Mouse (Mus musculus) heart, adult 2 months (tissue): ENCODE results near the gene Kirrel. TPM values are rescaled to one million over a fixed set of nuclear protein-coding genes. Genes with fewer than 3 reads are reported as not detected.

Experiments used
- DNase-seq, 2 experiments: peaks; one replicate each; pipeline ENCODE4 v3.0.0; 2021
- H3K27ac ChIP-seq: fragments of 200-600 bp; 2 replicates; pipeline ENCODE4 v1.8.1; 2022
- H3K27me3 ChIP-seq: fragments of 200-500 bp; 2 replicates; pipeline ENCODE4 v1.6.1; 2012; ENCODE audit warnings: mild to moderate bottlenecking, low read length, inconsistent platforms, mixed read lengths; ENCODE audit not compliant: control insufficient read depth, insufficient read depth
- H3K36me3 ChIP-seq: fragments of 200-500 bp; 2 replicates; pipeline ENCODE4 v1.6.1; 2012; ENCODE audit warnings: low read length, inconsistent platforms; ENCODE audit not compliant: control insufficient read depth, insufficient read depth
- H3K4me1 ChIP-seq: fragments of 200-500 bp; 2 replicates; pipeline ENCODE4 v1.6.1; 2011; ENCODE audit warnings: low read length; ENCODE audit not compliant: control insufficient read depth, insufficient read depth
- H3K4me3 ChIP-seq: fragments of 200-600 bp; 2 replicates; pipeline ENCODE4 v1.8.1; 2022
- H3K79me2 ChIP-seq: fragments of 200-500 bp; replicated peaks from 2 replicates; pipeline ENCODE4 v1.6.1; 2012; ENCODE audit warnings: mild to moderate bottlenecking, inconsistent platforms, low read length, moderate library complexity, mixed read lengths; ENCODE audit not compliant: control insufficient read depth, insufficient read depth
- H3K9ac ChIP-seq: fragments of 200-500 bp; 2 replicates; pipeline ENCODE4 v1.6.1; 2012; ENCODE audit warnings: low read depth, mild to moderate bottlenecking, control low read depth, inconsistent platforms, low read length, mixed read lengths
- CTCF ChIP-seq: fragments of 200-600 bp; IDR thresholded peaks from 2 replicates; pipeline ENCODE4 v1.8.1; 2022; ENCODE audit warnings: antibody characterized with exemption, mild to moderate bottlenecking, moderate library complexity
- EP300 ChIP-seq: fragments of 200-500 bp; IDR thresholded peaks from 2 replicates; pipeline ENCODE4 v1.6.1; 2011; ENCODE audit warnings: low read depth, low read length, control low read depth; ENCODE audit not compliant: insufficient read depth
- POLR2A ChIP-seq: fragments of 200-500 bp; IDR thresholded peaks from 2 replicates; pipeline ENCODE4 v1.6.1; 2011; ENCODE audit warnings: mild to moderate bottlenecking, low read depth, low read length, control low read depth; ENCODE audit not compliant: insufficient read depth
- WGBS: fragments of 180-500 bp; shearing (Covaris S2); methylation state at CpG from one replicate; pipeline ENCODE4 v1.1.7; 2018; 5-methylcytosine and 5-hydroxymethylcytosine counted together
- intact Hi-C: fragments of 180-260 bp; cut with DNase I; formaldehyde crosslinking; loops from one replicate; pipeline ENCODE4 v1.15.1; 2025
- long read RNA-seq: library from polyadenylated mRNA; stranded (forward); transcript quantifications from one replicate; pipeline ENCODE4 v2.0.0, GENCODE M21; 2021
- polyA plus RNA-seq: library from polyadenylated mRNA; depleted of rRNA; stranded (reverse); fragments of >200 nt; gene quantifications from 2 replicates; pipeline ENCODE4 v1.2.3, GENCODE M21; 2012; rRNA removed
- total RNA-seq, 2 experiments: library from RNA; stranded (reverse); gene quantifications; 2 replicates each; pipeline ENCODE4 v1.2.3; 2021

Gene Kirrel
- 1 to 10 TPM; 6.2 to 7.5 TPM for total RNA-seq
- 6.0 and 9.1 TPM in 2 replicates for polyA plus RNA-seq
- long read RNA-seq, result 0 reads

DNA sequence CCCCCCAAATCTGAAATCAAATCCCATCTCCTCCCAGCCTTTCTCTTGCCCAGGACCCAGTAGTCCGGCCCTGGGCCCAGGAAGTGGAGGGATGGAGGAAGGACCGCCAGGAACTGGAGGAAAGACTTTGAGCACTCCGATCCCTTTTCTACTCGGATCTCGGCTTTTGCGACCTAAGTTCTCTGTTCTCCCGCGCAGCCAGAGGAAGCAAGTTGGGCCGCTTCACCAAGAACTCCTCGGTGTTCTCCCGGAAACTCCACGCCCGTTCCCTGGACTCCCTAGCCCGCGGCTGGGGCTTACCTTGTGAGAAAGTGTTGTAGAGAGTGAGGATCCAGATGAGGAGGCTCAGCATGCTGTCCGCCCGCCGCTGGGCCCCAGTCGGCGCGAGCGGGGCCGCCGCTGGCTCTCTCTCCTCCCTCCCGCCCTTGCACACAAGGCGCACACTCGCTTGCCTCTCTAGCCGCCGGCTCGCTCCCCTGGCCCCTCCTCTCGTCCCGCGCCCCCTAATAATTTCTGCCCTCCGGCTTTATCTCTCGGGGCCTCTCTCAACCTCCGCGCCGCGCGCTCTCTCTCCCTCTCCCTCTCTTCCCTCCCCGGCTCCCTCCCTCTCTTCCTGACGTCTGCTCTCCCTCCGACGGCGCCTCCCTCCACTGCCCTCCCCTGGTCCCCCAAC lies at the start of gene Kirrel:
Gene Kirrel, minus strand, starts transcription at position 652 of the 673 bp plus-strand sequence.
- Histone ChIP-seq H3K27me3 (no peaks in the 10 kb centered on the region), H3K36me3 (no peaks in the 10 kb centered on the region), H3K4me1 (peaks cover 1% of the 10 kb centered on the region; the same call in 1 of the 2 replicates), H3K9ac (peak within 1 kb of the TSS; percentile 60), H3K79me2 (no peaks in the 10 kb centered on the region), H3K27ac (peak within 1 kb of the TSS; percentile 81), H3K4me3 (peak within 1 kb of the TSS; percentile 66)
- intact Hi-C loops, result loop anchor here (2.0 kb wide), 1 partner anchor 15 kb away; no protein-coding TSS in a partner anchor
- TF ChIP-seq EP300 (no peak), POLR2A (0 out of 2 replicates have a peak, but pooled peaks have one; percentile 33), CTCF (no peak; the same call in 1 of the 2 replicates)
- under 1% methylated on average over 45 of the region's 45 CpGs for WGBS
- DNase-seq, result peak; percentile 82 to 86

DNA sequence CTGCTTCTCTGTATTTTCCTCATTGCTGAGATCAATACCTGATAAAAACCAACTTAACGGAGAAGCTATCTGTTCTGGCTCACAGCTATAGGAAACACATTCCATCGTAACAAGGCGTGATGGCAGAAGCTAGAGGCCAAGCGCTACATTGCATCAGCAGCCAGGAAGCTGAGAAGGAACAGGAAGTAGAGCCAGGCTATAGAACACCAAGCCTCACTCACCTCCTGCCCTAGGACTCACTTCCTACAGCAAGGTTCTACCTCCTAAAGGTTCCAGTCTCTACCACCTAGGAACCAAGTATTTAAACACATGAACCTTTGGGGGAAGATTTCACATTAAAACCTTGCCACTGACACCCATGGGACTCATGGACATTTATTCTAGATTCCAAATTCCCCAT lies 49.1 kb upstream of the Kirrel start:
- Histone ChIP-seq H3K27ac (no peak overlapping the region), H3K79me2 (no peaks in the 10 kb centered on the region), H3K36me3 (no peaks in the 10 kb centered on the region), H3K4me1 (no peaks in the 10 kb centered on the region), H3K27me3 (no peaks in the 10 kb centered on the region), H3K4me3 (no peak overlapping the region), H3K9ac (no peak overlapping the region)
- WGBS, result 41% methylated on average over 4 of the region's 4 CpGs
- TF ChIP-seq EP300 (no peak), POLR2A (no peak), CTCF (no peak)
- DNase-seq, result no peak
- intact Hi-C loops, result no loop called here

DNA sequence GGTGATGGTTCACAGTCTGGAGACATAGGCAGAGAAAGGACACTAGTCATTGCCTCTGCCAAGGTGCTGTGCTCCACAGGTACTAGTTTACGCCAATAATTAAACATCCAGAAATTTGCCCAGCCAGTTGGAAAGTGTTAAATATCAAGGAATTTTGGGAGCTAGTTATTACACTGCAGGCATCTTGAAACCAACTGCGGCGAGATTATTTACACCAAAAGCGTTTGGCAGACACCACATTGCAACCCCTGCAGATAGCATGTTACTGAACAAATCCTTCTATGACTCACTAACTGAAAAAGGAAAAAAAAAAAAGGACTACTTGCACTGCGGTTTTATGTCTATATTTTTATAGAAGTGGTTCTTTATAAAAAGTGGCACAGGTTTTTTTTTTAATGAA lies 47.8 kb upstream of the Kirrel start:
- Histone ChIP-seq H3K27ac (no peak overlapping the region), H3K4me3 (no peak overlapping the region), H3K36me3 (no peaks in the 10 kb centered on the region), H3K9ac (no peak overlapping the region), H3K27me3 (no peaks in the 10 kb centered on the region), H3K4me1 (no peaks in the 10 kb centered on the region), H3K79me2 (no peaks in the 10 kb centered on the region)
- 74% methylated on average over 5 of the region's 5 CpGs for WGBS
- intact Hi-C loops, result no loop called here
- DNase-seq, result no peak
- TF ChIP-seq POLR2A, result no peak
- TF ChIP-seq CTCF, result no peak
- no peak for TF ChIP-seq EP300

DNA sequence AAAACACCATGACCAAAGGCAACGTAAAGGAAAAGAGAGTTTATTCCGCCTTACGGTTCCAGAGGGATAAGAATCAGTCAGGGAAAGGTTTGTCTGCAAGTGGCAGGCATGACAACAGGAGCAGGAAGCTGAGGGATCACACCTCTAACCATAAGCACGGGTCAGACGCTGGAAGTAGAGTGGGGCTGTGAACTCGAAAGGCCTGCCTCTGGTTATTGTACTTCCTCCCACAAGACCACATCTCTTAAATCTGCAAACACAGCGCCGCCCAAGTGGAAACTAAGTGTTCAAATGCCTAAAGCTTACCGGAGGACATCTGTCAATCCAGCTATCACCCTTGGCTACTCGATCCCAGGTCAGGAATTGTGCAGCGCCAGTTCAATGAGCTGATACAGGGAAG lies 40.6 kb upstream of the Kirrel start:
- Histone ChIP-seq H3K27me3 (no peaks in the 10 kb centered on the region), H3K4me3 (no peak overlapping the region), H3K79me2 (no peaks in the 10 kb centered on the region), H3K27ac (no peak overlapping the region), H3K4me1 (no peaks in the 10 kb centered on the region), H3K36me3 (no peaks in the 10 kb centered on the region), H3K9ac (no peak overlapping the region)
- no peak for DNase-seq
- TF ChIP-seq CTCF, result no peak
- TF ChIP-seq POLR2A, result no peak
- TF ChIP-seq EP300, result no peak
- WGBS, result 60% methylated on average over 11 of the region's 11 CpGs
- intact Hi-C loops, result no loop called here

DNA sequence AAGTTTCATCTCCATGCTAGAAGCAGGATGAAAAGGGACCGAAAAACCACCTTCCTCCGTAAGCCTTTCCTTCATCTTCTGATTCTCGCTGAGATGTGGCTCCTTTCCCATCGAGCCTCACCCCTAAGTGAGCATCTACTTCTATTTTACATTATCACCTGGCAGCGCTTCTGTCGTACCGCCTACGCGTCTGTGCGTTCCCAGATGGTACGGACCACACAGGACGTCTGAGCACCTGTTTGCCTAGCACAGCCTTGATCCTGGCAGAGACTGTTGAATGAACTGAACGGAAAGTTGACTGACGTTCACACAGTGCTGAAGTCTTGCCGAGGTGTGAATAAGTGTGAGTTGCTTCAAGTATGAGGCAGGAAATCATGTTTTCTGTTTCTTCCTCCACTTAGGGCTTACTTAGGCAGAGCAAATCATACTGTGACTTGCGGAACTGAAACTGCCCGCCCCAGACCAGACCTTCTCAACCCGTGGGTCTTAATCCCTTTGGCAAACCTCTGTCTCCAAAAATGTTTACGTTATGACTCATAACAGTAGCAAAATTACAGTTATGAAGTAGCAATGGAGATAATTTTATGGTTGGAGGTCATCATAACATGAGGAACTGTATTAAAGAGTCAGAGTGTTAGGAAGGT lies 39.8 kb upstream of the Kirrel start:
- Histone ChIP-seq H3K27me3 (no peaks in the 10 kb centered on the region), H3K4me1 (no peaks in the 10 kb centered on the region), H3K27ac (no peak overlapping the region), H3K9ac (no peak overlapping the region), H3K79me2 (no peaks in the 10 kb centered on the region), H3K4me3 (no peak overlapping the region), H3K36me3 (no peaks in the 10 kb centered on the region)
- WGBS, result 85% methylated on average over 19 of the region's 19 CpGs
- intact Hi-C loops, result no loop called here
- no peak for DNase-seq
- TF ChIP-seq CTCF (no peak), EP300 (no peak), POLR2A (no peak)

DNA sequence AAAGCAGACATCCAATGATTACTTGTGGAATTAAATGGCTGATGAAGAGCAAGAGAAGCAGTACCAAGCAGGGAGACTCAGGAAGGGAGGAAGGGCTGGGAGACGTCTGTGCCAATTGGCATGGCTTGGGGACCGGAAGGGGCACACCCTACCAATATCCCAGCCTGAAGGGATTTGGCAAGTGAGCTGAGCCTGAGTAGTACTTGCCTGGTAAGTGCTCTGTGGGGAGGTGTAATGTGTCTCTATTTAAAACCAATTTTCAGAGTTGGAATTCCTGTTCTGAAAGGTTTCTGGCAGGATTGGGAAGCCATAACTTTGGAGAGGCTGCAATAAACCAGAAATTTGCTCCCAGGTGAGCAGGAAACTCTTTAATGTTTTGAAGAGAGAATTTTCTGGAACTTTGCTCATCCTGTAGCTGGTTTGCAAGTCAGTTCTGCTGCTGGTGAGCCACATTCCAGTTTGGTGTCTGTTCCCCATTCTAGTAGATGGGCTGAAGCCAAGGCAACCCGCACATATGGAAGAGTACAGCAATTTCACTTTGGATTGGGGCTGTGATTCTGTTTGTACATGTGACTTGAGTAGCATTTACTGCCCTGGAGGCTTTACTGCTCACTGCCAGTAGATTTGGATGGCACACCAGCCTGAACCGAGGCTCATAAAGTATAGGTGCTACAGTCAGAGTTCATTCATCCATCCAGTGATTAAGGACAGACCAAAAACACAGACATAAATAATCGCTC lies 32.0 kb upstream of the Kirrel start:
- Histone ChIP-seq H3K36me3 (no peaks in the 10 kb centered on the region), H3K27ac (no peak overlapping the region), H3K79me2 (no peaks in the 10 kb centered on the region), H3K4me1 (no peaks in the 10 kb centered on the region; the same call in 1 of the 2 replicates), H3K4me3 (no peak overlapping the region), H3K9ac (no peak overlapping the region), H3K27me3 (no peaks in the 10 kb centered on the region)
- intact Hi-C loops, result no loop called here
- 68% methylated on average over 5 of the region's 5 CpGs for WGBS
- DNase-seq, result no peak
- TF ChIP-seq POLR2A (no peak), EP300 (no peak), CTCF (no peak)
